Mouse (Mus musculus): Measurements from ENCODE around the gene Timm44.

GRCm38 (mm10) chr8:4320404-4320803 is 44.7 kb upstream of the Timm44 start:
- TF ChIP-seq CTCF (IDR thresholded peaks at IDR 0.05; ENCODE audit: insufficient read depth, low read length) (no peak), POLR2A (IDR thresholded peaks at IDR 0.05; ENCODE audit: borderline replicate concordance, extremely low read depth, low read depth, low read length) (no peak)

Measured in lung, adult 2 months (tissue).